Mouse (Mus musculus): ENCODE data around the gene Zfp609. TPM values are rescaled to one million over a fixed set of nuclear protein-coding genes. Genes with fewer than 3 reads are reported as not detected.
"Not testable (repeated sequence)": the region's sequence is repeated elsewhere in the genome, so short reads cannot be mapped to it uniquely, and the experiment has no call there.

The Zfp609 gene
- polyA plus RNA-seq, 1 experiment from 2014 or later = 5.8 TPM

GRCm38 (mm10) chr9:65689869-65690268, 137.5 kb downstream of the Zfp609 start:
- not testable (repeated sequence) for H3K27ac ChIP-seq (ENCODE audit: low read depth, low read length); ATAC-seq (replicated peaks; ENCODE audit: low FRiP score)

GRCm38 (mm10) chr9:65684704-65685103, 142.7 kb downstream of the Zfp609 start:
- H3K27me3 ChIP-seq (replicated peaks; ENCODE audit: control insufficient read depth, insufficient read depth, low read length) = no peaks in the 10 kb centered on the region
- peaks cover 24% of the 10 kb centered on the region for H3K4me1 ChIP-seq (replicated peaks; ENCODE audit: control insufficient read depth, insufficient read depth, low read length)
- 69% methylated on average over 2 of the region's 2 CpGs for WGBS
- peak; percentile 71; the same call in 1 of the 2 replicates for ATAC-seq (replicated peaks; ENCODE audit: low FRiP score)
- no peaks in the 10 kb centered on the region for H3K9me3 ChIP-seq (ENCODE audit: control insufficient read depth, low read length)
- DNase-seq (ENCODE audit: low spot score) = no peak
- H3K36me3 ChIP-seq (ENCODE audit: control insufficient read depth, insufficient read depth, low read length) = peaks cover 6% of the 10 kb centered on the region; the same call in 1 of the 2 replicates
- no peak overlapping the region for H3K27ac ChIP-seq (ENCODE audit: low read depth, low read length)
- H3K4me2 ChIP-seq = no peak overlapping the region
- H3K9ac ChIP-seq (ENCODE audit: low read depth, low read length) = no peak overlapping the region
- no peak overlapping the region for H3K4me3 ChIP-seq (ENCODE audit: low read depth, low read length)

More at GRCm38 (mm10) chr9:65689869-65690268, 137.5 kb downstream of the Zfp609 start:
- H3K9me3 ChIP-seq (ENCODE audit: control insufficient read depth, low read length); DNase-seq (ENCODE audit: low spot score); H3K4me2 ChIP-seq; H3K27me3 ChIP-seq (replicated peaks; ENCODE audit: control insufficient read depth, insufficient read depth, low read length); H3K36me3 ChIP-seq (ENCODE audit: control insufficient read depth, insufficient read depth, low read length); H3K4me3 ChIP-seq (ENCODE audit: low read depth, low read length); H3K4me1 ChIP-seq (replicated peaks; ENCODE audit: control insufficient read depth, insufficient read depth, low read length); H3K9ac ChIP-seq (ENCODE audit: low read depth, low read length): not testable (repeated sequence)
- 81% methylated on average over 2 of the region's 2 CpGs for WGBS

- H3K4me3 ChIP-seq (ENCODE audit: low read depth, low read length) = no peak overlapping the region
- ATAC-seq (replicated peaks; ENCODE audit: low FRiP score) (no peak), DNase-seq (ENCODE audit: low spot score) (no peak)
- H3K36me3 ChIP-seq (ENCODE audit: control insufficient read depth, insufficient read depth, low read length) = peaks cover 6% of the 10 kb centered on the region; the same call in 1 of the 2 replicates
- H3K9me3 ChIP-seq (ENCODE audit: control insufficient read depth, low read length) = no peaks in the 10 kb centered on the region
- H3K27ac ChIP-seq (ENCODE audit: low read depth, low read length) = no peak overlapping the region
- WGBS = 84% methylated on average over 1 of the region's 1 CpGs
- peaks cover 39% of the 10 kb centered on the region for H3K4me1 ChIP-seq (replicated peaks; ENCODE audit: control insufficient read depth, insufficient read depth, low read length)
- no peak overlapping the region for H3K9ac ChIP-seq (ENCODE audit: low read depth, low read length)
- no peaks in the 10 kb centered on the region for H3K27me3 ChIP-seq (replicated peaks; ENCODE audit: control insufficient read depth, insufficient read depth, low read length)
- H3K4me2 ChIP-seq = no peak overlapping the region
Observed at GRCm38 (mm10) chr9:65682994-65683393, 144.4 kb downstream of the Zfp609 start.

GRCm38 (mm10) chr9:65682183-65682582, 145.2 kb downstream of the Zfp609 start:
- peaks cover 4% of the 10 kb centered on the region; the same call in 1 of the 2 replicates for H3K36me3 ChIP-seq (ENCODE audit: control insufficient read depth, insufficient read depth, low read length)
- DNase-seq (ENCODE audit: low spot score) (no peak), ATAC-seq (replicated peaks; ENCODE audit: low FRiP score) (no peak)
- WGBS = 83% methylated on average over 3 of the region's 3 CpGs
- H3K9ac ChIP-seq (ENCODE audit: low read depth, low read length) = no peak overlapping the region
- H3K4me1 ChIP-seq (replicated peaks; ENCODE audit: control insufficient read depth, insufficient read depth, low read length) = peaks cover 47% of the 10 kb centered on the region
- no peaks in the 10 kb centered on the region for H3K27me3 ChIP-seq (replicated peaks; ENCODE audit: control insufficient read depth, insufficient read depth, low read length)
- H3K9me3 ChIP-seq (ENCODE audit: control insufficient read depth, low read length) = no peaks in the 10 kb centered on the region
- no peak overlapping the region for H3K4me3 ChIP-seq (ENCODE audit: low read depth, low read length)
- no peak overlapping the region for H3K27ac ChIP-seq (ENCODE audit: low read depth, low read length)
- no peak overlapping the region for H3K4me2 ChIP-seq

- no peak overlapping the region for H3K9ac ChIP-seq (ENCODE audit: low read depth, low read length)
- no peak overlapping the region for H3K27ac ChIP-seq (ENCODE audit: low read depth, low read length)
- ATAC-seq (replicated peaks; ENCODE audit: low FRiP score) (no peak), DNase-seq (ENCODE audit: low spot score) (no peak)
- H3K27me3 ChIP-seq (replicated peaks; ENCODE audit: control insufficient read depth, insufficient read depth, low read length) = no peaks in the 10 kb centered on the region
- H3K36me3 ChIP-seq (ENCODE audit: control insufficient read depth, insufficient read depth, low read length) = peaks cover 4% of the 10 kb centered on the region; the same call in 1 of the 2 replicates
- no peak overlapping the region for H3K4me2 ChIP-seq
- H3K4me1 ChIP-seq (replicated peaks; ENCODE audit: control insufficient read depth, insufficient read depth, low read length) = peaks cover 49% of the 10 kb centered on the region
- H3K4me3 ChIP-seq (ENCODE audit: low read depth, low read length) = no peak overlapping the region
- no peaks in the 10 kb centered on the region for H3K9me3 ChIP-seq (ENCODE audit: control insufficient read depth, low read length)
- WGBS = 86% methylated on average over 2 of the region's 2 CpGs
Observed at GRCm38 (mm10) chr9:65681634-65681940, 145.8 kb downstream of the Zfp609 start.

- no peaks in the 10 kb centered on the region for H3K9me3 ChIP-seq (ENCODE audit: control insufficient read depth, low read length)
- DNase-seq (ENCODE audit: low spot score) = no peak
- H3K9ac ChIP-seq (ENCODE audit: low read depth, low read length) = no peak overlapping the region
- H3K4me3 ChIP-seq (ENCODE audit: low read depth, low read length) = no peak overlapping the region
- H3K27me3 ChIP-seq (replicated peaks; ENCODE audit: control insufficient read depth, insufficient read depth, low read length) = no peaks in the 10 kb centered on the region
- H3K4me1 ChIP-seq (replicated peaks; ENCODE audit: control insufficient read depth, insufficient read depth, low read length) = peaks cover 50% of the 10 kb centered on the region
- no peak overlapping the region for H3K27ac ChIP-seq (ENCODE audit: low read depth, low read length)
- WGBS = 77% methylated on average over 4 of the region's 4 CpGs
- no peaks in the 10 kb centered on the region for H3K36me3 ChIP-seq (ENCODE audit: control insufficient read depth, insufficient read depth, low read length)
- no peak for ATAC-seq (replicated peaks; ENCODE audit: low FRiP score)
- no peak overlapping the region for H3K4me2 ChIP-seq
Observed at GRCm38 (mm10) chr9:65680938-65681633, 146.3 kb downstream of the Zfp609 start.

GRCm38 (mm10) chr9:65679181-65679761, 148.1 kb downstream of the Zfp609 start:
- 0 out of 2 replicates have a peak overlapping the region, but pooled peaks have one; percentile 20 for H3K4me3 ChIP-seq (ENCODE audit: low read depth, low read length)
- peak overlapping the region; percentile 43 for H3K27ac ChIP-seq (ENCODE audit: low read depth, low read length)
- peak overlapping the region; percentile 28; the same call in 1 of the 2 replicates for H3K9ac ChIP-seq (ENCODE audit: low read depth, low read length)
- H3K9me3 ChIP-seq (ENCODE audit: control insufficient read depth, low read length) = no peaks in the 10 kb centered on the region
- H3K27me3 ChIP-seq (replicated peaks; ENCODE audit: control insufficient read depth, insufficient read depth, low read length) = no peaks in the 10 kb centered on the region
- ATAC-seq (replicated peaks; ENCODE audit: low FRiP score) (no peak), DNase-seq (ENCODE audit: low spot score) (no peak)
- H3K36me3 ChIP-seq (ENCODE audit: control insufficient read depth, insufficient read depth, low read length) = no peaks in the 10 kb centered on the region
- peak overlapping the region; percentile 83 for H3K4me2 ChIP-seq
- peaks cover 52% of the 10 kb centered on the region for H3K4me1 ChIP-seq (replicated peaks; ENCODE audit: control insufficient read depth, insufficient read depth, low read length)
- WGBS = 41% methylated on average over 5 of the region's 5 CpGs

- WGBS = 13% methylated on average over 3 of the region's 3 CpGs
- no peak for DNase-seq (ENCODE audit: low spot score)
- Histone ChIP-seq H3K9me3 (ENCODE audit: control insufficient read depth, low read length) (no peaks in the 10 kb centered on the region), H3K36me3 (ENCODE audit: control insufficient read depth, insufficient read depth, low read length) (no peaks in the 10 kb centered on the region), H3K4me3 (ENCODE audit: low read depth, low read length) (peak overlapping the region; percentile 80), H3K9ac (ENCODE audit: low read depth, low read length) (peak overlapping the region; percentile 78), H3K27me3 (replicated peaks; ENCODE audit: control insufficient read depth, insufficient read depth, low read length) (no peaks in the 10 kb centered on the region), H3K4me2 (peak overlapping the region; percentile 83), H3K4me1 (replicated peaks; ENCODE audit: control insufficient read depth, insufficient read depth, low read length) (peaks cover 47% of the 10 kb centered on the region), H3K27ac (ENCODE audit: low read depth, low read length) (no peak overlapping the region)
- ATAC-seq (replicated peaks; ENCODE audit: low FRiP score) = no peak
Observed at GRCm38 (mm10) chr9:65677119-65677462, 150.3 kb downstream of the Zfp609 start.
